Mouse (Mus musculus): ENCODE results near the gene Pde4d. TPM values are rescaled to one million over a fixed set of nuclear protein-coding genes. Genes with fewer than 3 reads are reported as not detected.

The Pde4d gene
- polyA plus RNA-seq, 1 experiment from 2014 or later, result 12.9 TPM

DNA sequence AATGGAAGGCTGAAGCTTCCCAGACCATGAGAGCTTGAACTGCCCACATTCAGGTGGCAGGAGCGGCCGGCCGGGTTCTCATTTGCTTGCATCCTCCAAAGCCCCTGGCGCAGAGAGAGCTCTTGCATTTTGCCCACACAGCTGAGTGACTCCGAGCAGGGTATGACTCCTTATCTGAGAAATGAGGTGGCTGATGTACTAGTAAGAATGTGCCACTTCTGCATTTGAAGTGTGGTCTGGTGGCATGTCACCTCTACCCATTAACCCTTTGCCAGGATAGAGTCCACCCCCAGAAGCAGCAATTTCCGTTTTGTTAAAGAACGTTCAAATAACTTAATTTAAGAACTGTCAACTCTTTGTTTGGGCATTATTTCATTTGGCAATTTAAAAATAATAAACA is 412.0 kb downstream of the Pde4d start:
- 65% methylated on average over 7 of the region's 7 CpGs for WGBS (ENCODE audit: insufficient replicate concordance)
- ATAC-seq (ENCODE audit: low read depth), result no peak

DNA sequence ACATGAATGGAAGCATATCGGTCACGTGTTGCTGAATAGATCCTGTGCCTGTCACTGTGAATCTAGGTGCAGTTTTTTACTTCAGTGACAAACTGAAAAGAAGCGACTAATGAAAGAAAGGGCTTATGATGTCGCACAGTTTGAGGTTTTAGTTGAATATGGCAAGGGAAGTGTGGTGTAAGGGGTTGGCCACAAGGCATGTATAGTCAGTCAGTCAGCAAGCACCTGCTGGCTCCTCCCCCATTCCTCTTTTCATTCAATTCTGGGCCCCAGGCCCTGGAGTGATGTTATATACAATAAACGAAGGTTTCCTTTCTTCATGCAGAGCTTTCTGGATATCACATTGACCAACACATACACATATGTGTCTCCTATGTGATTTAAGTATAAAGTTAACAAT is 412.4 kb downstream of the Pde4d start:
- ATAC-seq (ENCODE audit: low read depth), result no peak
- WGBS (ENCODE audit: insufficient replicate concordance), result 57% methylated on average over 5 of the region's 5 CpGs

More for the DNA sequence above, 412.0 kb downstream of the Pde4d start:
- Histone ChIP-seq H3K9ac (ENCODE audit: low read depth, low read length) (no peak overlapping the region), H3K27ac (ENCODE audit: low read length) (no peak overlapping the region), H3K4me1 (ENCODE audit: control insufficient read depth, low read depth, low read length) (no peaks in the 10 kb centered on the region), H3K9me3 (replicated peaks; ENCODE audit: control insufficient read depth, low read length) (no peaks in the 10 kb centered on the region), H3K27me3 (ENCODE audit: control insufficient read depth, insufficient read depth, low read depth, low read length) (no peaks in the 10 kb centered on the region), H3K4me2 (ENCODE audit: low read depth, low read length) (no peak overlapping the region), H3K4me3 (ENCODE audit: low read depth, low read length) (no peak overlapping the region), H3K36me3 (ENCODE audit: control insufficient read depth, insufficient read depth) (no peaks in the 10 kb centered on the region)

DNA sequence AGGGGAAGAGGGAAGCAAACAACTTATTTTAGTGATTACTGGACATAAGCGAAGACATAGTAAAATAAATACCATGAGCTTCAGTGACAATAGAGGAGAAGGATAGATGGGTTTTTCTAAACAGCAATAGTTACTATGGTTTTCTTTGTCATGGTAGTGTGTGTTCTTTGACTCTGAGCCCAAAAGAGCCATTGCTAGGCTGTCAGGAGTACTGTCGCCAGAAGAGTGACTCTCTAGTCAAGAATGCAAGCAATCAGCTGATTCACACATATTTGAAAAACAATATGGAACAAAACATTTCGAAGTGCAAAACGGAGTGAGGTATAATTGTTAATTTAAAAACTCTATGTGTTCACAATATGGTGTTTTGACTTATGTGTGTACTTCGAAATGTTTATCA is 450.4 kb downstream of the Pde4d start:
- WGBS (ENCODE audit: insufficient replicate concordance), result 68% methylated on average over 5 of the region's 5 CpGs
- no peak overlapping the region for H3K4me2 ChIP-seq (ENCODE audit: low read depth, low read length)
- H3K4me1 ChIP-seq (ENCODE audit: control insufficient read depth, low read depth, low read length), result no peaks in the 10 kb centered on the region
- no peak overlapping the region for H3K27ac ChIP-seq (ENCODE audit: low read length)
- no peaks in the 10 kb centered on the region for H3K36me3 ChIP-seq (ENCODE audit: control insufficient read depth, insufficient read depth)
- ATAC-seq (ENCODE audit: low read depth), result no peak
- H3K4me3 ChIP-seq (ENCODE audit: low read depth, low read length), result no peak overlapping the region
- no peaks in the 10 kb centered on the region for H3K27me3 ChIP-seq (ENCODE audit: control insufficient read depth, insufficient read depth, low read depth, low read length)
- H3K9me3 ChIP-seq (replicated peaks; ENCODE audit: control insufficient read depth, low read length), result no peaks in the 10 kb centered on the region
- H3K9ac ChIP-seq (ENCODE audit: low read depth, low read length), result no peak overlapping the region

More for the DNA sequence above, 412.4 kb downstream of the Pde4d start:
- no peak overlapping the region for H3K27ac ChIP-seq (ENCODE audit: low read length)
- no peaks in the 10 kb centered on the region for H3K27me3 ChIP-seq (ENCODE audit: control insufficient read depth, insufficient read depth, low read depth, low read length)
- no peak overlapping the region for H3K4me3 ChIP-seq (ENCODE audit: low read depth, low read length)
- H3K4me2 ChIP-seq (ENCODE audit: low read depth, low read length), result no peak overlapping the region
- H3K9me3 ChIP-seq (replicated peaks; ENCODE audit: control insufficient read depth, low read length), result no peaks in the 10 kb centered on the region
- H3K4me1 ChIP-seq (ENCODE audit: control insufficient read depth, low read depth, low read length), result no peaks in the 10 kb centered on the region
- H3K36me3 ChIP-seq (ENCODE audit: control insufficient read depth, insufficient read depth), result no peaks in the 10 kb centered on the region
- H3K9ac ChIP-seq (ENCODE audit: low read depth, low read length), result no peak overlapping the region

DNA sequence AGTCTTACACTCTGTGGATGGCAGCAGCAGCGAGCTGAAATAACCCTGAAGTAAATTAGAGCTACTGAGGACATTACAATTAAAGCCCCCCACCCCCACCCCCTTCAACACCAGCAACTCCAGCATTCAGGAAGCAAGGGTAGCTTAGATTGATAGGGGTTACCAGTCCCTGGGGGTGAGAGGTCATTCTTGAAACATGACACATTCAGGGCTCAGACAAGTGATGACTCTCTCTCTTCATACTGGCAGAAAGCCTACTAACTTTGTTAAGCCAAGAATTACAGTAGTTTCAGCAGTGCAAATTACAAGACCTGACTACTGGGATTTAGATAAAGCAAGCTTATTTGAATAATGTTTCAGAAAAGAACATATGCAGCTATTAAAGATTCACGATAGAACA is 455.4 kb downstream of the Pde4d start:
- 57% methylated on average over 2 of the region's 2 CpGs for WGBS (ENCODE audit: insufficient replicate concordance)
- Histone ChIP-seq H3K36me3 (ENCODE audit: control insufficient read depth, insufficient read depth) (no peaks in the 10 kb centered on the region), H3K27me3 (ENCODE audit: control insufficient read depth, insufficient read depth, low read depth, low read length) (no peaks in the 10 kb centered on the region), H3K4me3 (ENCODE audit: low read depth, low read length) (no peak overlapping the region), H3K9me3 (replicated peaks; ENCODE audit: control insufficient read depth, low read length) (no peaks in the 10 kb centered on the region), H3K4me1 (ENCODE audit: control insufficient read depth, low read depth, low read length) (no peaks in the 10 kb centered on the region), H3K27ac (ENCODE audit: low read length) (no peak overlapping the region), H3K9ac (ENCODE audit: low read depth, low read length) (no peak overlapping the region), H3K4me2 (ENCODE audit: low read depth, low read length) (no peak overlapping the region)
- no peak for ATAC-seq (ENCODE audit: low read depth)

- no peaks in the 10 kb centered on the region for H3K4me1 ChIP-seq (ENCODE audit: control insufficient read depth, low read depth, low read length)
- no peak overlapping the region for H3K9ac ChIP-seq (ENCODE audit: low read depth, low read length)
- H3K4me2 ChIP-seq (ENCODE audit: low read depth, low read length), result no peak overlapping the region
- no peak for ATAC-seq (ENCODE audit: low read depth)
- no peaks in the 10 kb centered on the region for H3K9me3 ChIP-seq (replicated peaks; ENCODE audit: control insufficient read depth, low read length)
- H3K27ac ChIP-seq (ENCODE audit: low read length), result no peak overlapping the region
- H3K4me3 ChIP-seq (ENCODE audit: low read depth, low read length), result no peak overlapping the region
- H3K36me3 ChIP-seq (ENCODE audit: control insufficient read depth, insufficient read depth), result no peaks in the 10 kb centered on the region
- WGBS (ENCODE audit: insufficient replicate concordance), result 54% methylated on average over 2 of the region's 2 CpGs
- no peaks in the 10 kb centered on the region for H3K27me3 ChIP-seq (ENCODE audit: control insufficient read depth, insufficient read depth, low read depth, low read length)
Measured at GRCm38 (mm10) chr13:108909193-108909592, 459.4 kb downstream of the Pde4d start.

- no peak for ATAC-seq (ENCODE audit: low read depth)
- no peaks in the 10 kb centered on the region for H3K4me1 ChIP-seq (ENCODE audit: control insufficient read depth, low read depth, low read length)
Measured at GRCm38 (mm10) chr13:108914626-108915025, 464.9 kb downstream of the Pde4d start.

DNA sequence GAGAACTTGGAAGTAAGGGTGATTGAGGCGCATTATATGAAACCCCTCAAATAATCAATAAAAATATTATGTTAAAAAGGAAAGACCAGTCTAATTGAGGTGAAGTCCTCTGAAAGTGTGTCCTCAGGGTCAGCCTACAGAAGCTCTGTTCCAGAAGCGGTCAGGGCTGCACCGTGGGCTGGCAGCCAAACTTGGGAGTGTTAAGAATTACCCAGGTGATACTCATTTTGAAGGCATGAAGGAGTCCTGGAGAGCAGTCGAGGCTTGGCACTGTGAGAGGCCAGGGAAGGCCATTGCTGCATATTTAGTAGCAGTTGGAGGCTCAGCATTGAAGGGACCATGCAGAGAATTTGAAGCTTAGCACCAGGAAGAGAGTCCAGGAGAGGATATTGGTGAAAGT is 471.4 kb downstream of the Pde4d start:
- WGBS (ENCODE audit: insufficient replicate concordance), result 70% methylated on average over 4 of the region's 4 CpGs
- H3K9ac ChIP-seq (ENCODE audit: low read depth, low read length), result no peak overlapping the region
- no peak overlapping the region for H3K4me3 ChIP-seq (ENCODE audit: low read depth, low read length)
- H3K27ac ChIP-seq (ENCODE audit: low read length), result no peak overlapping the region
- ATAC-seq (ENCODE audit: low read depth), result no peak
- H3K9me3 ChIP-seq (replicated peaks; ENCODE audit: control insufficient read depth, low read length), result no peaks in the 10 kb centered on the region
- H3K36me3 ChIP-seq (ENCODE audit: control insufficient read depth, insufficient read depth), result no peaks in the 10 kb centered on the region
- H3K4me1 ChIP-seq (ENCODE audit: control insufficient read depth, low read depth, low read length), result no peaks in the 10 kb centered on the region
- no peaks in the 10 kb centered on the region for H3K27me3 ChIP-seq (ENCODE audit: control insufficient read depth, insufficient read depth, low read depth, low read length)
- no peak overlapping the region for H3K4me2 ChIP-seq (ENCODE audit: low read depth, low read length)

More at GRCm38 (mm10) chr13:108914626-108915025, 464.9 kb downstream of the Pde4d start:
- Histone ChIP-seq H3K9ac (ENCODE audit: low read depth, low read length) (no peak overlapping the region), H3K4me2 (ENCODE audit: low read depth, low read length) (no peak overlapping the region), H3K4me3 (ENCODE audit: low read depth, low read length) (no peak overlapping the region), H3K27me3 (ENCODE audit: control insufficient read depth, insufficient read depth, low read depth, low read length) (no peaks in the 10 kb centered on the region), H3K27ac (ENCODE audit: low read length) (no peak overlapping the region), H3K9me3 (replicated peaks; ENCODE audit: control insufficient read depth, low read length) (no peaks in the 10 kb centered on the region), H3K36me3 (ENCODE audit: control insufficient read depth, insufficient read depth) (no peaks in the 10 kb centered on the region)
- 48% methylated on average over 3 of the region's 3 CpGs for WGBS (ENCODE audit: insufficient replicate concordance)

GRCm38 (mm10) chr13:108934854-108935253 is 485.1 kb downstream of the Pde4d start:
- Histone ChIP-seq H3K9ac (ENCODE audit: low read depth, low read length) (no peak overlapping the region), H3K36me3 (ENCODE audit: control insufficient read depth, insufficient read depth) (no peaks in the 10 kb centered on the region), H3K4me3 (ENCODE audit: low read depth, low read length) (no peak overlapping the region), H3K4me1 (ENCODE audit: control insufficient read depth, low read depth, low read length) (no peaks in the 10 kb centered on the region), H3K9me3 (replicated peaks; ENCODE audit: control insufficient read depth, low read length) (no peaks in the 10 kb centered on the region), H3K27me3 (ENCODE audit: control insufficient read depth, insufficient read depth, low read depth, low read length) (no peaks in the 10 kb centered on the region), H3K27ac (ENCODE audit: low read length) (no peak overlapping the region), H3K4me2 (ENCODE audit: low read depth, low read length) (no peak overlapping the region)
- WGBS (ENCODE audit: insufficient replicate concordance), result 74% methylated on average over 3 of the region's 3 CpGs
- ATAC-seq (ENCODE audit: low read depth), result no peak

- WGBS (ENCODE audit: insufficient replicate concordance), result 33% methylated on average over 2 of the region's 2 CpGs
- Histone ChIP-seq H3K36me3 (ENCODE audit: control insufficient read depth, insufficient read depth) (no peaks in the 10 kb centered on the region), H3K9ac (ENCODE audit: low read depth, low read length) (no peak overlapping the region), H3K9me3 (replicated peaks; ENCODE audit: control insufficient read depth, low read length) (no peaks in the 10 kb centered on the region; the same call in 1 of the 2 replicates), H3K27ac (ENCODE audit: low read length) (no peak overlapping the region), H3K27me3 (ENCODE audit: control insufficient read depth, insufficient read depth, low read depth, low read length) (no peaks in the 10 kb centered on the region), H3K4me2 (ENCODE audit: low read depth, low read length) (no peak overlapping the region), H3K4me1 (ENCODE audit: control insufficient read depth, low read depth, low read length) (no peaks in the 10 kb centered on the region), H3K4me3 (ENCODE audit: low read depth, low read length) (no peak overlapping the region)
- ATAC-seq (ENCODE audit: low read depth), result no peak
Measured at GRCm38 (mm10) chr13:108937272-108937671, 487.5 kb downstream of the Pde4d start.
